Mouse (Mus musculus) forebrain, embryonic 16.5 days (tissue): Measurements from ENCODE around the gene Otud7b. TPM values are rescaled to one million over a fixed set of nuclear protein-coding genes. Genes with fewer than 3 reads are reported as not detected.

ENCODE experiments used
- ATAC-seq: fragments of 200-750 bp; cut with Nextera tagmentation; 2 replicates; pipeline ENCODE4 v1.8.0; 2017; ENCODE audit warnings: mild to moderate bottlenecking, moderate library complexity
- H3K27ac ChIP-seq: fragments of 300-500 bp; sonication (generic); 2 replicates; pipeline ENCODE4 v1.5.1; 2014; ENCODE audit warnings: low read length, control low read depth
- H3K27me3 ChIP-seq: fragments of 300-500 bp; sonication (generic); replicated peaks from 2 replicates; pipeline ENCODE4 v1.6.1; 2014; ENCODE audit warnings: low read length; ENCODE audit not compliant: control insufficient read depth, insufficient read depth
- H3K36me3 ChIP-seq: fragments of 300-500 bp; sonication (generic); 2 replicates; pipeline ENCODE4 v1.6.1; 2014; ENCODE audit not compliant: control insufficient read depth, insufficient read depth
- H3K4me1 ChIP-seq: fragments of 300-500 bp; sonication (generic); replicated peaks from 2 replicates; pipeline ENCODE4 v1.6.1; 2014; ENCODE audit warnings: low read length; ENCODE audit not compliant: control insufficient read depth, insufficient read depth
- H3K4me2 ChIP-seq: fragments of 300-500 bp; sonication (generic); 2 replicates; pipeline ENCODE4 v1.6.1; 2014; ENCODE audit warnings: mild to moderate bottlenecking, low read length, control low read depth
- H3K4me3 ChIP-seq: fragments of 300-500 bp; sonication (generic); replicated peaks from 2 replicates; pipeline ENCODE4 v1.5.1; 2014; ENCODE audit warnings: mild to moderate bottlenecking, low read length, control low read depth
- H3K9ac ChIP-seq: fragments of 300-500 bp; sonication (generic); replicated peaks from 2 replicates; pipeline ENCODE4 v1.6.1; 2014; ENCODE audit warnings: low read depth, low read length, control low read depth
- H3K9me3 ChIP-seq: fragments of 300-500 bp; sonication (generic); 2 replicates; pipeline ENCODE4 v1.6.1; 2016; ENCODE audit warnings: low read length; ENCODE audit not compliant: control insufficient read depth
- WGBS: fragments of 180-500 bp; shearing (Covaris S2); extraction: QIAGEN DNeasy Blood & Tissue Kit; methylation state at CpG from one replicate; pipeline ENCODE4 v1.1.7; 2014; 5-methylcytosine and 5-hydroxymethylcytosine counted together
- polyA plus RNA-seq: library from polyadenylated mRNA; unstranded; fragments of >200 nt; fragmentation: Nextera tagmentation; extraction: Ambion mirVana; gene quantifications from 2 replicates; pipeline ENCODE4 v1.2.1, GENCODE M21; 2015

Gene Otud7b
- polyA plus RNA-seq, 1 experiment from 2014 or later = 8.8 TPM

GRCm38 (mm10) chr3:96155501-96155900 is 51.2 kb downstream of the Otud7b start:
- WGBS = 88% methylated on average over 8 of the region's 8 CpGs

DNA sequence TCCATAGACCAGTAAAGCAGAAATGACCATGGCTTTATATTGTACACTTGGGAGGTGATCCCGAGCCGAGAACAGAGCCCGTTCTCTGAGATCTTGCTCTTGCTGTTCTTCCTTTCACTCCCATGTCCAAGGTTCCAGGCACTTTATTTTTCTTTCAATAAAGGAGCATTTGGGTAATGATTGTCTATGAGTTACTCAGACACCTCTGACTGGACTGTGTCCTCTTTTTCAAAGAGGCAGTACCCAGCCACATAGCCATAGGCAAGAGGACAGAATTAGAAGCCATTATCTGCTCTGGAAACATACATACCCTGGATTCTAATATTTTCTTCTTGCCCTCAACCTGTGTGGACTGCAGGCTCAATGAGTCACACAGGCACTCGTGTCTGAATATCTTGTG is 55.5 kb downstream of the Otud7b start:
- no peak overlapping the region for H3K4me2 ChIP-seq

More at GRCm38 (mm10) chr3:96155501-96155900, 51.2 kb downstream of the Otud7b start:
- peaks cover 15% of the 10 kb centered on the region; the same call in 1 of the 2 replicates for H3K36me3 ChIP-seq
- no peaks in the 10 kb centered on the region for H3K9me3 ChIP-seq
- H3K4me1 ChIP-seq = peaks cover 3% of the 10 kb centered on the region; the same call in 1 of the 2 replicates
- H3K4me3 ChIP-seq = no peak overlapping the region
- H3K27me3 ChIP-seq = no peaks in the 10 kb centered on the region
- no peak overlapping the region for H3K9ac ChIP-seq
- no peak for ATAC-seq
- no peak overlapping the region for H3K4me2 ChIP-seq
- no peak overlapping the region for H3K27ac ChIP-seq

DNA sequence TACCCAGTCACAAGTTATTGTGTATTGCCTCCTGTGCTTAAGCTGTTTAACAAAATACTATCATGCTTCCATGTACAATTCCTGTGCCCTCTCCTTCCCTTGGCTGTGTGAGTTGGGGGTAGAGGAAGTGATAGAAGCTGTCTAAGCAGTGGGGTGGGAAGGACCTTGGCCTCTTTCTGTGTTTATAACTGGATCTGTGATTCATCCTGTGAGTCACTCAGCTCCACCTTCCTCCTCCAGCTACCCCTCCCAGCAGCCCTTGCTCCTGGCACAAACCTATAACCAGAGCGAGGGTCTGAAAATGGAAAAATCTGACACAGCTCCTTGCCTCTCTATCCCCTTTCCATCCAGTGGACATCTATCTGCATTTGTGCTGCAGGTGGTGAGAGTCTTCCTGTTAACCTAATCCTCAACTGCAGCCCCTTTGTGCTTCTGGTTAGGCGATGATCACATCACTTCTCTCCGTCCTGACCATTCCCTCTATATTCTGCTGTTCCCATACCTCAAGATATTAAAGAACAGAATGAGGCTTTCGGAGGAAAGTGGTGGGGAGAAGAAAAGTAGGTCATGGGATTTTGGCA is 56.0 kb downstream of the Otud7b start:
- Histone ChIP-seq H3K36me3 (0 out of 2 replicates have a peak, but pooled peaks cover under 1% of the 10 kb centered on the region), H3K27me3 (no peaks in the 10 kb centered on the region), H3K9me3 (no peaks in the 10 kb centered on the region), H3K27ac (no peak overlapping the region), H3K4me2 (peak overlapping the region; percentile 99), H3K4me3 (no peak overlapping the region), H3K4me1 (peaks cover 22% of the 10 kb centered on the region), H3K9ac (peak overlapping the region; percentile 56; the same call in 1 of the 2 replicates)
- WGBS = 48% methylated on average over 4 of the region's 4 CpGs
- ATAC-seq = no peak; the same call in 1 of the 2 replicates

More for the DNA sequence above, 55.5 kb downstream of the Otud7b start:
- H3K9ac ChIP-seq = no peak overlapping the region
- H3K27ac ChIP-seq = no peak overlapping the region
- no peaks in the 10 kb centered on the region for H3K27me3 ChIP-seq
- no peak overlapping the region for H3K4me3 ChIP-seq
- 86% methylated on average over 4 of the region's 4 CpGs for WGBS
- ATAC-seq = no peak
- H3K9me3 ChIP-seq = no peaks in the 10 kb centered on the region
- peaks cover 22% of the 10 kb centered on the region for H3K4me1 ChIP-seq
- H3K36me3 ChIP-seq = peaks cover 2% of the 10 kb centered on the region; the same call in 1 of the 2 replicates

- peak; percentile 75 for ATAC-seq
- WGBS = 2% methylated on average over 12 of the region's 12 CpGs
These were observed 56.6 kb downstream of the Otud7b start for GRCm38 (mm10) chr3:96160803-96161516.

GRCm38 (mm10) chr3:96161869-96162840 is 57.8 kb downstream of the Otud7b start, which contains the start of gene Mtmr11:
Mtmr11 (plus strand) TSS chr3:96162004.
- H3K4me3 ChIP-seq = peak within 1 kb of the TSS; percentile 51
- WGBS = 7% methylated on average over 16 of the region's 16 CpGs
- ATAC-seq = 0 out of 2 replicates have a peak, but pooled peaks have one; percentile 31
- no peaks in the 10 kb centered on the region for H3K9me3 ChIP-seq
- H3K27me3 ChIP-seq = no peaks in the 10 kb centered on the region
- peak within 1 kb of the TSS; percentile 56 for H3K9ac ChIP-seq
- peak within 1 kb of the TSS; percentile 44 for H3K27ac ChIP-seq
- H3K4me1 ChIP-seq = peaks cover 22% of the 10 kb centered on the region
- peak within 1 kb of the TSS; percentile 99 for H3K4me2 ChIP-seq
- H3K36me3 ChIP-seq = no peaks in the 10 kb centered on the region

More at GRCm38 (mm10) chr3:96160803-96161516, 56.6 kb downstream of the Otud7b start:
- peak overlapping the region; percentile 44 for H3K27ac ChIP-seq
- H3K36me3 ChIP-seq = no peaks in the 10 kb centered on the region
- H3K9me3 ChIP-seq = no peaks in the 10 kb centered on the region
- peak overlapping the region; percentile 51 for H3K4me3 ChIP-seq
- peaks cover 22% of the 10 kb centered on the region for H3K4me1 ChIP-seq
- H3K4me2 ChIP-seq = peak overlapping the region; percentile 99
- peak overlapping the region; percentile 56 for H3K9ac ChIP-seq
- no peaks in the 10 kb centered on the region for H3K27me3 ChIP-seq

- H3K9ac ChIP-seq = no peak overlapping the region
- WGBS = 89% methylated on average over 6 of the region's 6 CpGs
- H3K4me1 ChIP-seq = peaks cover 22% of the 10 kb centered on the region
- H3K36me3 ChIP-seq = no peaks in the 10 kb centered on the region
- H3K9me3 ChIP-seq = no peaks in the 10 kb centered on the region
- ATAC-seq = no peak
- no peak overlapping the region for H3K27ac ChIP-seq
- H3K4me2 ChIP-seq = no peak overlapping the region
- H3K4me3 ChIP-seq = no peak overlapping the region
- H3K27me3 ChIP-seq = no peaks in the 10 kb centered on the region
These were observed 58.7 kb downstream of the Otud7b start for GRCm38 (mm10) chr3:96163040-96163439.

DNA sequence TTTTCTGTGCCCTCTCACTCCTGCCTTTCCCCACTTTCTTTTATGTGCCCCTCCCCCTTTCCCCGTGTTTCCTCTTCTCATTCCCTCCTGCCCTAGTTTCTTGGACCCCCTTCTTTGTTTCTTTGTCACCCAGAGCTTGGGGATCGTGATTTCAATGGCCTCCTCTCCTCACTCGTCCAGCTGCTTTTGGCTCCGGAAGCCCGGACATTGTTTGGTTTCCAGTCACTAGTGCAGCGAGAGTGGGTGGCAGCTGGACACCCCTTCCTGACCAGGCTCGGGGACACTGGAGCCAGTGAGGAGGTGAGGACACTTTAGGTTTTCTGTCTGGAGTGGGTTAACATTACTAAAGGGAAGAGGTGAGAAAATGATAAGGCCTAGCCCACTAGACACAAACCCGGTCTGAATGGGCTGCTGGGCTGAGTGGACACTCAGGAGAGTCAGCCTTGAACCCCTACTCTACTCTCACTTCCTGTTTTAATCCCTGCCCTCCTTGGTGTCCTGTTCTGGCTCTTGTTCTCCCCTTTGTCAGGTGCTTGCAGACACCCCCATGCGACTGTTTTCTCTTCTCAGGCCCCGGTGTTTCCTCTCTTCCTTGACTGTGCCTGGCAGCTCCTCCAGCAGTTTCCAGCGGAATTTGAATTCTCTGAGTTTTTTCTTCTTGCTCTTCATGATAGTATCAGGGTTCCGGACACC is 64.3 kb downstream of the Otud7b start:
- no peaks in the 10 kb centered on the region for H3K27me3 ChIP-seq
- no peak overlapping the region for H3K4me3 ChIP-seq
- no peak overlapping the region for H3K9ac ChIP-seq
- no peaks in the 10 kb centered on the region for H3K9me3 ChIP-seq
- peaks cover 24% of the 10 kb centered on the region for H3K4me1 ChIP-seq
- no peak for ATAC-seq
- no peak overlapping the region for H3K27ac ChIP-seq
- 61% methylated on average over 12 of the region's 12 CpGs for WGBS
- H3K4me2 ChIP-seq = no peak overlapping the region
- H3K36me3 ChIP-seq = no peaks in the 10 kb centered on the region

DNA sequence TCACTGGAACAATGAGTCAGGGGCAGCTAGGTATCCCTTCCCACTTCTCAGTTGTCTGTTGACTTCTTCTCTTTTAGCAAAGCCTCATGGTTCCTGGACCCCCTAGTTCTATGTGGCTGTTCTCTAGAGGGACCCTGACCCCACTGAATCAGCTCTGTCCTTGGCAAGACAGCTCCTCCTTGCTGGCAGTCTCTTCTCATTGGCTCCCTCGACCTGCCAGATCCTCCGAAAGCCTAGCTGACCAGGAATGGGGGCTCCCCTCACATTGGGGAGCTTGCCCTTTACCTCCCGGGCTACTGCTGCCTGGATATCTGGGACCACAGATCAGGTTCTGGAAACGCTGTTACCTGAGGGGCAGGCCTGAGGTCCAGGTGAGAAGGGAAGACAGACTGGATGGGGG is 65.9 kb downstream of the Otud7b start:
- Histone ChIP-seq H3K4me2 (no peak overlapping the region), H3K4me1 (peaks cover 35% of the 10 kb centered on the region), H3K4me3 (no peak overlapping the region), H3K27ac (no peak overlapping the region), H3K36me3 (peaks cover 6% of the 10 kb centered on the region; the same call in 1 of the 2 replicates), H3K27me3 (no peaks in the 10 kb centered on the region), H3K9ac (no peak overlapping the region), H3K9me3 (no peaks in the 10 kb centered on the region)
- ATAC-seq = no peak
- WGBS = 92% methylated on average over 4 of the region's 4 CpGs
